Mouse (Mus musculus) kidney, adult 18-20 months (tissue): ENCODE data around the gene Clec9a.

ENCODE experiments used
- DNase-seq: peaks from one replicate; pipeline ENCODE4 v3.0.0; 2021

The Clec9a gene

DNA sequence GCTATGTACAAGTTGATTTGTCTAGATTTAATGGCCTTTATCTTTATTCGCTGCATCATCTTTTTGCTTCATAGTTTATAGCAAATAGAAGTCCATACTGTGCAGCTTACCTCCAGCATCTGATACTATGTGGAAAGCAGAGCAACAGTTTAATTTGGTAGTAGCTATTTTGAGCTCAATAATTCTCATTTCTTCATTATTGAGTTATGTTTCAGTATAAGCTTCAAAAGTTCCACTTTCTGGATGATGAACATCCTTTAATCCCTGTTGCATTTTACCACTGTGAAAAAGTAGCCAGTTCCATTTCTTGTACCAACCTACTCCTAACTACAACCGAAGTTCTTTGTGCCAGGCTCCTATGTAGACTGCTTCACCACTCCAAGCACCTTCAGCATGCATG is at the start of gene Clec9a:
Gene Clec9a (plus strand): TSS at position 301 of the 400 bp plus-strand sequence.
- no peak for DNase-seq

DNA sequence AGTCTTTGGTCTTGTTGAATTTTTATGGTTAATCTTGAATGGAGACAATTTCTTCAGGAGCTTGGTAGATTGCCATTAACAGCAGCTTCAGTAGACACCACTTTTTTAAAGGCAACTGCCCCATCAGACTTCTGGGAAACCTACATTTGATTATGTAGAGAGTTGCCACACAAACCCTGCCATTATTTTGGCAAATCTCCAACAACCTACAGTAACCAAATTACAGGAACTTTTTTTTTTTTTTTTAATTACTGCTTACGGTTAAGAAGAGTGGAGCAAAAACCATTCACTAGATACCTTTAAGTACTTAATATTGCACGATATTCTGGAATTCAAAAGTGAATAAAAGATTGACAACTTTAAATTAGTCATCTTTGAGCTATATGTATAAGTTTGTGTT is 49.1 kb upstream of the Clec9a start:
- no peak for DNase-seq

DNA sequence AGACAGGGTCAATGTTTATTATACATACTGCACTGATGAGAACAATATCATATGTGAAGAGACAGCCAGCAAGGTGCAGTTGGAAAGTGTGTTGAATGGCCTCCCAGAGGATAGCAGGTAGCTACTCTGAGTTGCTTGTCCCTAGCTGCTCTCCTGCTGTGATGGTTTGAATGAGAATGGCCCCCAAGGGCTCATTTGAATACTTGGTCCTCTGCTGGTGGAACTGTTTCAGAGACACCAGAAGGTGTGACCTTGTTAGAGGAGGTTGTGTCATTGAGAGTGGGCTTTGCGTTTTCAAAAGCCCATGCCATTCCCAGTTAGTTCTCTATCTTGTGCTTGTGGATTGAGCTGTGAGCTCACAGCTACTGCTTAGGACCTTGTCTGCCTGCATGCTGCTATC is 44.7 kb upstream of the Clec9a start:
- DNase-seq, result no peak

DNA sequence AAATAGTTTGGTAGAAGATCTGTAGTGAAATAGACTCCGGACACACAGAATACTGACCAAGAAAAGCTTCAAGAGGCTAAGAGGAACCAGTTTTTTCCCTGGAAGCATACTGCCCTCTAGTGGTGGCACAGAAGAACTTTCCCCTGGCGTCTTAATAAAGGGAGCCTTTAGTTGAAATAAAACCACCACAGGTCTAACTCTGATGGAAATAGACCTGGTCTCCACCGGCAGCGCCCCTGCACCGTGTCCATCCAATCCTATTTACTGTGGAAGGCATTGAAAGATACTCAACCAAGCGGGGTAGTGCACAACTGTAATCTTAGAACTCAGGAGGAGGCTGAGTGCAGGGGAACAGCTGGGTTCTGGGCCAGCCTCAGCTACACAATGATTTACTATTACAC is 42.7 kb upstream of the Clec9a start:
- peak; percentile 3 for DNase-seq

DNA sequence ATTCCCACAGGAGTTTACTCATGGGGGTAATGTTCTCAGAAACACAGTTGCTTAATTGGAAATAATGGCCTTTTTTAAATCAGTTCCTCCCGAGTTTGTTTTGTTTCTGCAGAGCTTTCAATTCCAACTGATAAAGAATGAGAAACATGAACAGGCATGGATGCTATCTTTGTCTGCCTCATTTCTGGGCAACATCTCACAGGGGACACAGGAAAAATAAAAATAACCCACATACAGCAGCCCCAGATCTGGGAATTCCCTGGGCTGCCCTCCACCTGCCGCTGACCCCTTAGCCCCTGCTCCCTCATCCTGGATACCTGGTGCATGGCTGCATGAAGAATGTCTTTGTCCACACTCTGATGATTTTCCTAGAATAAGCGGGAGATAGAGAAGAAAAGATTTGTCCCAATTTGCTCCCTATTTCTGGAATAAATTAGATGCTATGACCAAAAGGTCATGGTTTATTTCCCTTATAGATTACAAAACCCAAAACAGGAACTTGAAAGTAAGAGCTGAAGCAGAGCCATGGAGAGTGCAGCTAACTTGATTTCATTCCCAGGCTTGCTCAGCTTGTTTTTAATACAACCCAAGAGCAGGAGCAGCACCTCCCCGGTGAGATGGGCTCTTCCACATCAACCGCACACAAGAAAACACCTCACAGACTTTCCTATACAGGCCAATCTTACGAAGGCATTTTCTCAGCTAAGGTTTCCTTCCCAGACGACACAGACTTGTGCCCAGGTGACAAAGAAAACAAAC is 39.1 kb upstream of the Clec9a start:
- no peak for DNase-seq

DNA sequence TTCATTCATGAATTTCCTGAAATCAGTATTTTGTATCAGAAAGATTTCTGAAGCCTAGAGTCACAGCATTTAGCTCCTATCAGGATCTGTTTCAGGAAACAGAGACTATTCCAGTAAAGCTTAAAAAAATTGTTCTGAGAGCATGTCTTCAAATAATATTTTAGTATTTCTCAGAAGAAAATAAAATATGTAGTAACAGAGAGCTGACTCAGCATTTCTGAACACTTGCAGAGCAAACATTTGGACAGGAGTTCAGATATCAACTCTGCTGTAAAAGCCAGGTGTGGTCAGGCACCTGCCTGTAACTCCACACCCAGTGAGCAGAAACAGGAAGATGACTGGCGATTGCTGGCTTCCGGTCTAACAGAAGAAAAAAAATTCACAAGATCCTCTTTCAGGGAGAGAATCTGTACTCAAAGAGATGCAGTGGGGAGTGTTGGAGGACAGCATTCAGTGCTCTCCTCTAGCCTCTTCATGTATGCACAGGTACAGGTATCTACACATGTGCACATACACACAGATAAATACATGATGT is 33.7 kb upstream of the Clec9a start:
- no peak for DNase-seq

DNA sequence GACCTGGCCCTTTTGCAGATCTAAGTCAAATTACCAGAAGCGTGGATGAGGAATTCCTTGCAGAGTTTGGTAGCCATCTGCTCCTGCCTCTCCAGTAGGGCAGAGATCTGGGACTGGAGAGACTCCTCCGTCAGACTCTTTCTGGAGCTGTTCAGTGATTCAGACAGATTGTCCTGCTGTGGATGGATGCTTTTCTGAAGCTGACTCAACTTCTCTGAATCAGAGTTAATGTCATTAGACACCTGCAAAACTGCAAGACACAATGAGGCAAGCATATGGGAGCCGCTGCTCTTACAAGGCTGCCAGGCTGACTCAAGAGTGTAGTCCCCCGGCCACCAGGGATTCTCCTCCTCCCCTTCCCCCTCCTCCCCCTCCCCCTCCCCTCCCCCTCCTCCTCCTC is 28.2 kb upstream of the Clec9a start:
- DNase-seq, result no peak

DNA sequence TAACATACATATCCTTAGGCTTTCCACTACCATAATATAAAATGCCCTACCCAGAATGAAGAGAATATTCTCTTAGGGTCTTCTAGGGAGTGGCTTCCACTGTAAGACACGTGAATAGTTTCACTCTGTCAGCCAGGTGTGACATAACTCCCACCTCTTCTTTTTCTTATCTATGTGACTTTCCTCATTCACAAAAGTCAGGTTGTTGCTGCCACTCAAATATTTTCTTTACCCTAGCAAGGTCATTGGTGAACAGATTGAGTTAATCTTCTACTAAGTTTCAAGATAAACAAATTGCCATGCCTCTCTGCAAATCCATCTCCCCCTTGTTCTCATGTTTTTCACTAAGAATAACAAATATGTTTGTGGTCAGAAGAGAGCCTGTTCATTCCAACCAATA is 26.9 kb upstream of the Clec9a start:
- DNase-seq, result no peak

DNA sequence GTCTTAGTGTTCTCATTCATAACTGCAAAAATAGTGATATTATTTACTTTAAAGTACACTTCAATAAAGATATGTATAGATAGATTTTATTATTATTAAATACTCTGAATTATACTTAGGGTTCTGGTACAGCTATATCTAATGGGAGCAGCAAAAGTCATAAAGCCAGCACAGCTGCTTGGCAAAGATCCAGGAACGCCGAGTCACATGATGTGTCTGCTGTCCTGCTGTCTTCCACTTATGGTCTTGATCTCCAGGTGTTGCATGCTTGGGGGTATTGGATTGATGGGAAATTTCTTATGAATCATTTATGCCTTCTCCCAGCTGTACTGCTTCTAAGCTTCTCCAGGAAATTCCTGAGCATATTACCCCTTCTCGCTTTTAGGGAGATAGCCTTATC is 25.2 kb upstream of the Clec9a start:
- DNase-seq, result no peak

DNA sequence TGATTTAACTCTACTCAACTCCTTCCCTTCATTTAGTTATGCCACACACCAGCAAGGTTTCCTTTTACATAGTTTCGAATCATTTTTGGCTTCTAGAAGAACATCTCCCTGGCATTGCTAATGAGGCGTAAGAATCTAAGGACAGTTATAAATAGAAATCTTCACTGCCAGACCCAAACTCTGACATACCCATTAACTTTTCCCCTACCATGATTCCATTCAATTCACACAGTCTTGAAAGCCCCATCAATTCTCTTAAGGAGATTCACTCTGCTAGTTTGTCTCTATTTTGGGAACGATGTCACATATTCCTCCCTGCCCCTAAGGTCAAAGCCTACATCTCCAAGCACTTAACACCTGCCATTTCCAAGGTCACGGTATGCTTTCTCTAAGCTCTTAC is 23.7 kb upstream of the Clec9a start:
- no peak for DNase-seq

DNA sequence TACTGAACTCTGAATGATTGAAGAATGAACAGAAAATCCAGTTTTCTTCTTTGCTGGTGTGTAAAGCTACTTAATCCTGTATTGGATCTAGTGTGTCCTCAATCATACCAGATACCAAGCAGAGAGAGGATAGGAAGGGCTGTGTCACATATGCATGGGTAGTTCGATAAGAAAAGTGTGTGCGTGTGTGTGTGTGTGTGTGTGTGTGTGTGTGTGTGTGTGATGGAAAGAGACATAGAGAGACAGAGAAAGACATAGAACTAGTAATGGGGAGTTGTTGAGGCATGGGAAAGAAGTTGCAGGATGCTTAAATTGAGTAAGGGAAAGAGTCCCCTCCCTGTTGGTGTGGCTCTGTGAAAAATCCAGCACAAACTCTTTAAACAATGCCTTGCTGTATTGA is 22.9 kb upstream of the Clec9a start, which contains the start of gene Clec12b:
Gene Clec12b (minus strand): TSS at position 101 of the 400 bp plus-strand sequence.
- DNase-seq, result no peak

DNA sequence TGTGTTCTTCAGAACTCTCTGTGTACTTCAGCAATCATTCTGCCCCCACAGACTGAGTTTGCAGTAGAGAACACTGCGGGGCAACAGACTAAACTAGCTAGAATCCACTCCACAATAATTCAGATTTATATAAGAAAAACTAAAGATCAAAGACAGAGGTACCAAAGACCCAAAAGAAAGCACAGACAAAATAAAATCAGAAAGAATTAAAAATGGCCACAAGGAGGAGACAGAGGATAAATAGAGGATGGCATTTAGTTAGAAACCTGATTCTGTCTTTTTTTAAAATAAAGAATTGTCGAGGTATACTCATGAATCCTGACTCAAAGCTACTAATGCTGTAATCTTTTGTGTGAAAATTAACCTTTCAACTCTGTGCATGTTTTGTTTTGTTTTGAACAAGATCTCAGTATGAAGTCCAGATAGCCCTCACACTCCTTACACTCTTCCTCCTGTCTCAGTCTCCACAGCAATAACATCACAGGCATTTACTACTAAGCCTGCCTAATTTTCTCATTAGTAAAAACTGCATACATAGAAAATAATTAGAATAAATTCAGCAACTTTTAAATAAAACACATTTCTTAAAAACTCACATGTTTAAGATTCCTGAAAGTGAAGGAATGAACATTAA is 15.5 kb upstream of the Clec9a start:
- no peak for DNase-seq

DNA sequence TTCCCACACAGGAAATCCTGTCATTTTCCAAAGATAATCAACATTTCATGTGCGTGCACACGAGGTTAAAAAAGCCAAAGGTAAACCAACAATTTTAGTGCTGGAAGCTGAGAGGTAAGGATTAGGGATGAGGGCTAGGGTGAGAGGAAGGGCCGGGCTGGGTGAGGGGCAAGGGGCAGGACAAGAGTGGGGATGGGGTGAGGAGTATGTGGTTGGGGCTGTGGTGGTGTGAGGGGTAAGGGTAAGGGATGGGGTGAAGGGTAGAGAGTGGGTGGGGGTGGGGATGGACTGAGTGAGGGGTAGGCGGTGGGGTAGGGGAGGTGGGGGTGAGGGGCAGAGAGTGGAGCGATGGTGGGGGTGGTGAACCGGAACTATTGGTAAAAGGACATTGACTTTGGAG is 14.9 kb upstream of the Clec9a start:
- DNase-seq, result no peak

DNA sequence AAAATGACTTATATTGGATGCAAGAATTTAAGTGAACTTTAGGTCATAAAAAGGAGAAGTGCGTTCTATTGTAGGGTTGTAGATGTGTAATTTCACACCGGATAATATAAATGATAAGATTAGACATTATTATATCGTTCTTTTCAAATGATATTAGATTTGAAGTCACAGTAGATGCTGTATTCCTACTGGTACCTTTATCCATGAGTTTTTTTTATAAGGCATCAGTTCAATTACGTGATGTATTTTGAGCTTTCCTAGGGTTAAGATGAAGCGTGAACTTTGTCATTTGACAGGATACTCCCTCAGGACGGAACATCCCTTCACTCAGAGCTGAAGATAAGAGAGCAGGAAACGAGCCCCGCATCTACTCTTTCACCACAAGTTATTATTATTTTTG is 11.7 kb upstream of the Clec9a start, which contains the start of gene Clec1b:
Gene Clec1b (plus strand): TSS at position 301 of the 400 bp plus-strand sequence.
- no peak for DNase-seq

DNA sequence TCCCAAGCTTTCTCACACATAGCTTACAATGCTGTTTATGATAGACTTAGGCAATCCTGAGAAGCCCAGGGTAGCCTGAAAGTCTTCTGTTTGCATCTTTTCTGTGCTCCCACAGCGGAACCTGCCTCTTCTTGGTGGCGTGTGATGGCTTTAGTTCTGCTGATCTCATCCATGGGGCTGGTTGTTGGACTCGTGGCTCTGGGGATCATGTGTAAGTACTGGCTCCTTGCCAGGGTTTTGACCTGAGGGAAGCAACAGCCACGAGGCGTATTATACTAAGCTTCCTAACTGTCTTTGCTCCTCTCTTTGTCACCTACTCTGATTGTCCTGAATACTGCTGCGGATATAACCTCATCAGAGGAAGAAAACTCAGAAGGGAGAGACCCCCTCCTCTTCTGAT is 8.7 kb upstream of the Clec9a start:
- DNase-seq, result peak; percentile 52

DNA sequence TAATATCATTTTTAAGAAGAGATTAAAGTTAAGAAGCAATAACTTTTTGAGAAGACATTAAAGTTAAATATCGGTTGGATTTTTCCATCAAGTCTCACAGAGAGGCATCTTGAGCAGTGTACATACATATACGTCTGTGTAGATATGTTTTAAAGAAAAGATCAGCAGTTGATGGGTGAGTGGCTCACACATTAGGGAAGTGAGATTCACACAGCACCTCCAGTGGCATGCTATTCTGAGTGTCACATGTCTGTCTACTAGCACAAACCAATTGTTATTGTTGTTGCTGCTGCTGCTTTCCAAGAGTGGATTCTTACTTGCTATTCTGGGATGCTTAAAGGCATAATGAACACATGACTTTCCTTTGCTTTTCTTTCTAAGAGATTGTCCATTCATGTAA is 6.3 kb upstream of the Clec9a start:
- DNase-seq, result no peak

DNA sequence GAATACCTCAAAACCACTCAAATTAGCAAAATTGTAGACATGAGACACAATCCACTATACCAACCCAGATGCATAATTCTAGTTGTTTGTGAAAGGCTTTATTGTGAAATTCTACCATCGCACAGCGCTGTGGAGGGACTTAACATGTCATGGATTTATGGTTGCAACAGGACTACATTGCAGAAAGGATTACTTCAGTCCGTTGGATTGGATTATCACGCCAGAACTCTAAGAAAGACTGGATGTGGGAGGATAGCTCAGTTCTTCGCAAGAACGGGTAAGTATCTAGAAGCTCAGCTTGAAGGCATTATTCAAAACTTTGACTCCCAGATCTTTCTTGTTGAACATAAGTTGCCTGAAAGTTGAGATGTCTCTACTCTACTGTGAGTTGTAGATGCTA is 5.3 kb upstream of the Clec9a start:
- no peak for DNase-seq

DNA sequence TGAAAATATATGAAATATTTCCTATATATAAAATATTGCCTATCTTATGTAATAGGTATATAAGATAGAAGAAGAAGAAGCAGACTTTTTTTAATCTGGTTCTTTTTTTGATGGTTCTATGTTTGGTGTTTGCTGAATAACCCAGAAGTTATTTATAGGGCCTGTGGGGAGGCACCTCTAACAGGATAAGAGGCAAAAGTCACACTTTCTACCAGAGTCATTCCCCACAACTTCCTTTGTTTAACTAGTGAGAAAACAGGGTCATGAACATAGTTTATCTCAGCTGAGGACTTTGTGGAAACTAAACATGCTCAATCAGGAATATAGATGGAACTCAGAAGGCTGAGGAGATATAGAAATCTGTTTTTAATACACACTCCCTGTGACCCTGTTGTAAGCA is 2.7 kb upstream of the Clec9a start:
- DNase-seq, result no peak

DNA sequence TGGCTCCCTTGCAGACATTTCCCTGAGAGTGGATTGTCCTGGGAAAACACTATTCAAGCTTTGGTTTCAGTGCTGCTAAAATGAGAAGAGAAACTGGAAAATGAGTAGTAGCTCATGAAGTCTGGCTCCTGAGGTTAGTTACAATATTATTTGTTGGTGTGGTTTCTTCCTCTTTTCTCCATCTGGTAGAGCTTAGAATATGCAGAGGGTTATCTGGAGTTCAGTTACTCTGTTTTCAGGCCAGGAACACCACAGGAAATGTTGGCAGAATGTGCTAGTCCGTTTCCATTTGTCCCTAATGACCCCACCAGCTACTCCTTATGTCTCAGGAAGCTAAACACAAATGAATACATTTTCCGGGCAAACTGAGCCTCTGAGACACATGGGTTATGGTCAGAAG is 1.3 kb upstream of the Clec9a start:
- DNase-seq, result no peak

DNA sequence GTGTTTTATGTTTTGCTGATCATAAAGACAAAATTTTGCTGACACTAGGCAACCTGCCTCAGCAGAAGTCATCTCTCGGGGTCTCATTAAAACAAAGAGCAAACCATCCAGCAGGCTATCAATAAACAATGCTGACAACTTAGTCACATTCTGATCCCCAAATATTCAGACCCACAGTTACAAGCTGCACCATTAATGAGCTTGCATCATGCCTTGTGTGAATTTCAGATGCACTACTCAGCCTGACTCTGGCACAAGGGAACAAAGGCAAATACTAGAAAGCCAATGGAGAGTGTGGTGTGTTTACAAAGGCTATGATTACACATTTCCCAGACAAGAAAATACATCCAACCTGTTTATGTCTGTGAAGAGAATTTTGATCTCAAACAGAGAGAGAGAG is 5.5 kb downstream of the Clec9a start:
- DNase-seq, result no peak

DNA sequence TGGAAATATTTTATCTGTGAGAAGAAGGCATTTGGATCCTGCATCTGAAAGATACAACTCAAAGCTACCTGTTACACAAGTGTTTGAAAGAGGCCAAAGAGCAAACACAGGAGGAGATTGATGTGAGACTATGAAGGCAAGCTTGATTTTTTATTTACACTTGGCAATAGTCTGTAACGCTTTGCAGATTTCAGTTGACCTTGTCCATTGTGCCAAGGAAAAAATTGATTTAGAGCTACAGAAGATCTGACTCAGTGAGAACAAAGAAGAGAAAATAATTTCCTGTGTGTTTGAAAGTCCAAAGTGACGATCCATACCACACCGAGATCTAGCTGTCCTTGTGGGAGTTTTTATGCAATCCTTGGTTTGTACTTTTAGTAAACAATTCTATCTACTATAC is 13.6 kb downstream of the Clec9a start:
- no peak for DNase-seq

DNA sequence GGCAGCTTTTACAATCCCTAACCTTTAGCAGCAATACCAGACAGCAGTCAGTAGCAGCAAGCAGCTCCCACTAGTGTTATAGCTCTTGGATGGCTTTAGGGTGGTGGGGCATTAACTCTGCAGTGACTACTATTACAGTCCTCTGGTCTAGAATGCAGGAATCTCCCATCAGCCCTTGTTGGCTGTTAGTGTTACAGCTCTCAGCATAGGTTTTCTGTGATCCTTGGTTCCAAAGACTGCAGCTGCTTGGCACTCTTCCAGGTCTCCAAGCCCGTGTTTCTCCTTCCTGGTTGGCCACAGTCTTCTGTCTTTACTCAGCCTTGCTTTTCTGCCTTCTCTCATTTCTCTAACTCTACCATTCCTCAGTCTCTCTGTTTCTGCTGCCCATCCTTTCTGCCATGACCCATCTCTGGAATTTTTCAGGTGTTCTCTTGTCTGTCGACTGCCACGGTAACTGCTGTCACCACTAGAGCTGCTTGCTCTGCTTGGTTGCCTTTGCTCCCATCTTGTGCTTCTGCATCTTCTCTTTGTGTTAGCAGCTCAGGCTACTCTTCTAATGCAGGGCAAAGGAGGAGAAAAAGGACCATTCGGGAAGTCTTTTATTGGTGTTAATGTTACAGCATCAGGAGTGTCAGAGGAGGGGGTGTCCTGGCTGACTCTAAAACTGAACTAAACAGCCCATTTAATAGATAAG is 14.5 kb downstream of the Clec9a start:
- DNase-seq, result peak; percentile 35

DNA sequence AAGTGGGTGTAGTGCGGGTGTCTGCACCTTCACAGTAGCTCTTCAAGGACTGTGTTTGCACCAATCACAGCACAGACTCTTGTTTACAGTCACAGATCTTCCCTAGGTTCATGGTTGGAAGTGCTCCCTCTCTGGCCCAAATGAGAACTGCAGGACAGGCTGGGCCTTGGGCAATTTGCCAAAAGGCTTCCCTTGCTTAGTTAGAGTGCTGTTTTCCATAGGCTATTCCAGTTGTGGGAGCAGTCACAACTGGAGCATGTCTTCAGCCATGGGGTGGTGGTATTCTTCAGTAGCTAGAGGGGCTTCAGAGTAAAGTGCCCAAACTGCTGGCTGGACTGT is 15.0 kb downstream of the Clec9a start:
- DNase-seq, result peak; percentile 90

DNA sequence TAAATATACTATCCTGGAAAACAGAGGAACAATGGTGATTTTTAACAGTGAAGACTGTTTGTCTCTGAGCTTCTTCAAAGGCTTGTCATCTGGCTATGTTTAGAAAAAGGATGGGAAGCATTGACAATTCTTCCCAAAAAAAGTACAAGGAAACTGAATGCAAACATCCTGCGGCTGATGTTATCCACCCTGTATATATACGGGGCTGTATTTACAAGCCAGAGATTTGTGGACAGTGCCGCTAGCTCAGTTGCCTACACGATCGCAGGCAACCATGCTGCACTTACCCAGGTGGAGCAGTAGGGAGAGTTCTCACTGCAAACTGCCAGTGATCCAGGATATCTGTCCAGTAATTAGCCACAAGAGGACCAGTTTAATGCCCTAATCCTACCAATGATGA is 16.6 kb downstream of the Clec9a start:
- DNase-seq, result no peak
